Mouse (Mus musculus) brain, adult 10 weeks (tissue): ENCODE data around the gene 4930438A08Rik. TPM values are rescaled to one million over a fixed set of nuclear protein-coding genes. Genes with fewer than 3 reads are reported as not detected.

Experiments used
- polyA plus RNA-seq: library from polyadenylated mRNA; stranded (reverse); fragments of 350-450 nt; fragmentation: Illumina TruSeq; extraction: RNeasy Lipid Tissue Mini Kit (QIAGEN cat#74804); gene quantifications from one replicate; pipeline ENCODE4 v1.2.3, GENCODE M21; 2015; ENCODE audit warnings: low read depth, low replicate concordance

The 4930438A08Rik gene
- polyA plus RNA-seq: not detected

GRCm38 (mm10) chr11:58274572-58274971, at the start of gene 4930438A08Rik:
4930438A08Rik (plus strand) TSS chr11:58274799.

GRCm38 (mm10) chr11:58306860-58307308, 32.3 kb downstream of the 4930438A08Rik start, which contains the start of gene Zfp692:
Zfp692 (plus strand) TSS chr11:58307069.

GRCm38 (mm10) chr11:58330276-58331148, 55.9 kb downstream of the 4930438A08Rik start, which contains the start of the genes Zfp672 and Sh3bp5l:
Zfp672 (minus strand) TSS chr11:58330339.
Sh3bp5l (plus strand) TSS chr11:58330724.

Other genes starting within 250 kb of the 4930438A08Rik start
- gene Gm12248, start 181.7 kb upstream of the 4930438A08Rik start, polyA plus RNA-seq: not detected
- 65.9 TPM for gene Cnot8, start 170.6 kb upstream of the 4930438A08Rik start, polyA plus RNA-seq
- 10.2 TPM for gene Gemin5, start 106.3 kb upstream of the 4930438A08Rik start, polyA plus RNA-seq
- gene Mrpl22, start 103.1 kb upstream of the 4930438A08Rik start, polyA plus RNA-seq: 69.5 TPM
- gene Igtp, start 75.2 kb upstream of the 4930438A08Rik start, polyA plus RNA-seq: 6.6 TPM
- 3.0 TPM for gene Irgm2, start 75.2 kb upstream of the 4930438A08Rik start, polyA plus RNA-seq
- gene Zfp692, start 32.3 kb downstream of the 4930438A08Rik start, polyA plus RNA-seq: 26.8 TPM
- 35.8 TPM for gene Zfp672, start 55.5 kb downstream of the 4930438A08Rik start, polyA plus RNA-seq
- gene Sh3bp5l, start 55.9 kb downstream of the 4930438A08Rik start, polyA plus RNA-seq: 37.3 TPM
- not detected for gene Lypd8, start 104.2 kb downstream of the 4930438A08Rik start, polyA plus RNA-seq
- gene 1810065E05Rik, start 146.3 kb downstream of the 4930438A08Rik start, polyA plus RNA-seq: not detected
- not detected for gene Gm12253, start 157.8 kb downstream of the 4930438A08Rik start, polyA plus RNA-seq
- not detected for gene Lypd9, start 178.1 kb downstream of the 4930438A08Rik start, polyA plus RNA-seq
- gene Olfr30, start 187.5 kb downstream of the 4930438A08Rik start, polyA plus RNA-seq: not detected
- gene Olfr332, start 217.8 kb downstream of the 4930438A08Rik start, polyA plus RNA-seq: not detected
- gene Olfr331, start 227.8 kb downstream of the 4930438A08Rik start, polyA plus RNA-seq: not detected